9 mouse cellular contexts compared by ENCODE assay signal in genomic region chr4:134804765-134805164, GRCm38 (mm10). TPM values are rescaled to one million over a fixed set of nuclear protein-coding genes. Genes with fewer than 3 reads are reported as not detected.
A peak's percentile ranks its signal among the peaks of the same experiment; 100 is the strongest.
DNase-seq lines count a peak whose midpoint lies in the region; ATAC-seq and TF ChIP-seq lines count a peak whose summit lies in the region.
"Had no signal": no experiment of that assay in that cellular context is flagged by ENCODE, and none has a peak within 500 bp of the region (broad histone marks: within the 10 kb centered on the region; RNA-seq: fewer than 3 reads in every experiment).

No protein-coding gene starts in this region.

- H3K36me3 ChIP-seq in kidney, embryonic 16.5 days (ENCODE audit: insufficient read depth, low read length) = peaks cover 43% of the 10 kb centered on the region
- peaks cover 90% of the 10 kb centered on the region for H3K36me3 ChIP-seq in heart, embryonic 14.5 days (ENCODE audit: control insufficient read depth, insufficient read depth, low read length)
- H3K36me3 ChIP-seq in intestine, postnatal 0 days (ENCODE audit: control insufficient read depth, insufficient read depth) = peaks cover 64% of the 10 kb centered on the region

- peak; percentile 96 for DNase-seq in kidney, adult 11 months
- DNase-seq in brain, embryonic 14.5 days (ENCODE audit: low read depth) = peak; percentile 14
- peak; percentile 82 for DNase-seq in lung, postnatal 10 days
- DNase-seq in thymus, postnatal 0 days (ENCODE audit: low spot score) = no peak
- DNase-seq in c-Kit-positive CD71-positive TER-119-positive erythroid progenitor cells, embryonic 14.5 days (ENCODE audit: low spot score) = no peak

- H3K9ac ChIP-seq in kidney, embryonic 16.5 days (replicated peaks; ENCODE audit: low read length) = no peak overlapping the region
- no peak overlapping the region for H3K9ac ChIP-seq in heart, embryonic 14.5 days (ENCODE audit: low read length)
- H3K9ac ChIP-seq in intestine, postnatal 0 days (ENCODE audit: low read depth, low read length) = no peak overlapping the region
- H3K9ac ChIP-seq: embryonic facial prominence, embryonic 12.5 days had no signal

- no peak for ATAC-seq in kidney, embryonic 16.5 days (ENCODE audit: low FRiP score, low TSS enrichment)
- peak; percentile 36; the same call in 1 of the 2 replicates for ATAC-seq in heart, embryonic 14.5 days (ENCODE audit: insufficient number of reproducible peaks, insufficient read depth, low FRiP score, low read depth)
- no peak for ATAC-seq in intestine, postnatal 0 days

- no peak overlapping the region for H3K27ac ChIP-seq in kidney, embryonic 16.5 days (ENCODE audit: low read length)
- peak overlapping the region in 1 of 2 experiments; percentile 43; a peak in 2 of 4 replicates for H3K27ac ChIP-seq in heart, embryonic 14.5 days (replicated peaks in 1 of 2; ENCODE audit: control insufficient read depth in 1 of 2, insufficient read depth in 1 of 2, low read depth in 2 of 2, low read length in 2 of 2)
- no peak overlapping the region for H3K27ac ChIP-seq in intestine, postnatal 0 days (ENCODE audit: low read depth, low read length)
- H3K27ac ChIP-seq: embryonic facial prominence, embryonic 12.5 days had no signal

- H3K4me1 ChIP-seq in kidney, embryonic 16.5 days (ENCODE audit: insufficient read depth, low read length) = peaks cover 10% of the 10 kb centered on the region
- H3K4me1 ChIP-seq in heart, embryonic 14.5 days (ENCODE audit: control insufficient read depth in 2 of 2, insufficient read depth in 2 of 2, low read length in 2 of 2) = peaks cover 10 to 11% of the 10 kb centered on the region in 2 experiments
- peaks cover 4% of the 10 kb centered on the region; the same call in 1 of the 2 replicates for H3K4me1 ChIP-seq in intestine, postnatal 0 days (replicated peaks; ENCODE audit: control insufficient read depth, insufficient read depth, low read length)

- no peak for TF ChIP-seq CTCF in brain, embryonic 14.5 days (IDR thresholded peaks at IDR 0.05; ENCODE audit: borderline replicate concordance, extremely low read depth, insufficient read depth, insufficient read length)
- no peak for TF ChIP-seq CTCF in intestine, postnatal 0 days (IDR thresholded peaks at IDR 0.05; ENCODE audit: low read depth)

- no peaks in the 10 kb centered on the region for H3K27me3 ChIP-seq in kidney, embryonic 16.5 days (ENCODE audit: insufficient read depth, low read length)
- H3K27me3 ChIP-seq in heart, embryonic 14.5 days (ENCODE audit: control insufficient read depth, insufficient read depth, low read length) = no peaks in the 10 kb centered on the region
- H3K27me3 ChIP-seq in intestine, postnatal 0 days (replicated peaks; ENCODE audit: control insufficient read depth, insufficient read depth, low read length) = no peaks in the 10 kb centered on the region
- H3K27me3 ChIP-seq: embryonic facial prominence, embryonic 12.5 days had no signal

- H3K4me2 ChIP-seq in kidney, embryonic 16.5 days (replicated peaks; ENCODE audit: low read depth, low read length) = no peak overlapping the region
- no peak overlapping the region for H3K4me2 ChIP-seq in heart, embryonic 14.5 days (ENCODE audit: low read length)
- H3K4me2 ChIP-seq in intestine, postnatal 0 days (replicated peaks; ENCODE audit: low read depth) = no peak overlapping the region
- H3K4me2 ChIP-seq: embryonic facial prominence, embryonic 12.5 days had no signal

- WGBS in kidney, embryonic 16.5 days = 68% methylated on average over 5 of the region's 5 CpGs
- WGBS in heart, embryonic 14.5 days = 34% methylated on average over 5 of the region's 5 CpGs
- WGBS in intestine, postnatal 0 days = 47% methylated on average over 5 of the region's 5 CpGs

- H3K9me3 ChIP-seq in kidney, embryonic 16.5 days (ENCODE audit: low read length) = no peaks in the 10 kb centered on the region
- no peaks in the 10 kb centered on the region for H3K9me3 ChIP-seq in heart, embryonic 14.5 days (ENCODE audit: control insufficient read depth, low read length)
- H3K9me3 ChIP-seq in intestine, postnatal 0 days (ENCODE audit: control insufficient read depth) = no peaks in the 10 kb centered on the region
- H3K9me3 ChIP-seq: embryonic facial prominence, embryonic 12.5 days had no signal

- H3K4me3 ChIP-seq in kidney, embryonic 16.5 days (ENCODE audit: low read length) = no peak overlapping the region
- H3K4me3 ChIP-seq in heart, embryonic 14.5 days (ENCODE audit: control insufficient read depth in 1 of 2, insufficient read depth in 1 of 2, low read depth in 1 of 2, low read length in 2 of 2) = no peak overlapping the region
- no peak overlapping the region for H3K4me3 ChIP-seq in intestine, postnatal 0 days (ENCODE audit: low read depth, low read length)
- H3K4me3 ChIP-seq: embryonic facial prominence, embryonic 12.5 days had no signal

- no peak for TF ChIP-seq POLR2A in brain, embryonic 14.5 days (IDR thresholded peaks at IDR 0.05; ENCODE audit: borderline replicate concordance, extremely low read depth, insufficient read depth, insufficient read length, poor library complexity, severe bottlenecking)

RNA-seq across cellular contexts. Expression of gene Ldlrap1, which starts 36.9 kb away (rescaled TPM):
- polyA plus RNA-seq in kidney, embryonic 16.5 days (2015; fragmentation: Nextera tagmentation; extraction: Ambion mirVana) = 21.7 and 23.1 TPM in 2 replicates
- polyA plus RNA-seq in brain, embryonic 14.5 days (2012; rRNA removed) = 1.7 and 2.7 TPM in 2 replicates
- polyA plus RNA-seq in heart, embryonic 14.5 days (2014; fragmentation: Nextera tagmentation; extraction: Ambion mirVana) = 10.7 and 12.3 TPM in 2 replicates
- polyA plus RNA-seq in thymus, postnatal 0 days (2015; fragmentation: Nextera tagmentation; extraction: Ambion mirVana) = 16.1 and 16.6 TPM in 2 replicates
- 18.0 and 18.1 TPM in 2 replicates for polyA plus RNA-seq in intestine, postnatal 0 days (2015; fragmentation: Nextera tagmentation; extraction: Ambion mirVana)

RNA-seq across cellular contexts. Expression of gene Maco1, which starts 48.4 kb away (rescaled TPM):
- 33.1 and 38.4 TPM in 2 replicates for polyA plus RNA-seq in kidney, embryonic 16.5 days (2015; fragmentation: Nextera tagmentation; extraction: Ambion mirVana)
- 59.2 and 79.2 TPM in 2 replicates for polyA plus RNA-seq in brain, embryonic 14.5 days (2012; rRNA removed)
- polyA plus RNA-seq in heart, embryonic 14.5 days (2014; fragmentation: Nextera tagmentation; extraction: Ambion mirVana) = 24.2 and 25.5 TPM in 2 replicates
- 31.0 and 42.6 TPM in 2 replicates for polyA plus RNA-seq in thymus, postnatal 0 days (2015; fragmentation: Nextera tagmentation; extraction: Ambion mirVana)
- polyA plus RNA-seq in intestine, postnatal 0 days (2015; fragmentation: Nextera tagmentation; extraction: Ambion mirVana) = 18.5 and 19.0 TPM in 2 replicates

RNA-seq across cellular contexts. Expression of gene Rhd, which starts 59.6 kb away (rescaled TPM):
- polyA plus RNA-seq in kidney, embryonic 16.5 days (2015; fragmentation: Nextera tagmentation; extraction: Ambion mirVana) = 2.7 and 3.0 TPM in 2 replicates
- 0.53 and 0.57 TPM in 2 replicates for polyA plus RNA-seq in brain, embryonic 14.5 days (2012; rRNA removed)
- 3.6 and 5.5 TPM in 2 replicates for polyA plus RNA-seq in heart, embryonic 14.5 days (2014; fragmentation: Nextera tagmentation; extraction: Ambion mirVana)
- polyA plus RNA-seq in thymus, postnatal 0 days (2015; fragmentation: Nextera tagmentation; extraction: Ambion mirVana) = 0.34 and 0.45 TPM in 2 replicates
- polyA plus RNA-seq in intestine, postnatal 0 days (2015; fragmentation: Nextera tagmentation; extraction: Ambion mirVana) = 0.10 and 0.16 TPM in 2 replicates

Comparison
In these comparisons a context has a peak if more than half of its experiments do, and no peak if none do; other contexts are left out.
1. DNase-seq: peak in kidney, adult 11 months (single experiment), brain, embryonic 14.5 days (single experiment) and lung, postnatal 10 days (single experiment); none in thymus, postnatal 0 days (single experiment) and c-Kit-positive CD71-positive TER-119-positive erythroid progenitor cells, embryonic 14.5 days (single experiment).